Mouse (Mus musculus): Measurements from ENCODE around the gene Phf14. TPM values are rescaled to one million over a fixed set of nuclear protein-coding genes. Genes with fewer than 3 reads are reported as not detected.
A peak's percentile ranks its signal among the peaks of the same experiment; 100 is the strongest.

The Phf14 gene
- total and polyA plus RNA-seq, 2 experiments from 2014 or later: 88.6 to 106 TPM

DNA sequence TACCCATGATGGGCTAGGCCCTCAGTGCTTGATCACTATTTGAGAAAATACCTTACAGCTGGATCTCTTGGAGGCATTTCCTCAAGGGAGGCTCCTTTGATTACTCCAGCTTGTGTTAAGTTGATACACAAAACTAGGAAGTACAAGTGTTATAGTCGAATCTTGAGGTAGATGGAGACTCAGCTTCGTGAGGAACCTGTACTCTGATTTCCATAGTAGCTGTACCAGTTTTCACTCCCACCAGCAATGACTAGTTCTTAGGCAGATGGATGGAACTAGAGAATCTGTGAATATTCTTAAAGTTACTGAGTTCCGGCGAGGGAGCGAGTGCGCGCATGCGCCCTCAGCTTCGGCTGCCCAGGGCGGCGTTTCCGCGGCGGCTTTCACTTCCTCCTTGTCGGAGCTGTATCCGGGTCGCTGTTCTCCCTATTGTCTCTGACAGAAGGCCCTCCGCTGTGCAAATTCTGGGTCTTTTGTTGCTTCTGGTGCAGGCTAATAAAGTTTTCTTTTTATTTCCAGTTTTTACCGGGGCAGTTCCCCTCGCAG lies 18.0 kb downstream of the Phf14 start:
- DNase-seq (ENCODE audit: low spot score) (peak; percentile 95), ATAC-seq (ENCODE audit: low FRiP score) (peak; percentile 97)
- Histone ChIP-seq H3K4me3 (ENCODE audit: low read depth, low read length) (peak overlapping the region; percentile 58), H3K9me3 (ENCODE audit: low read length) (no peaks in the 10 kb centered on the region), H3K36me3 (ENCODE audit: insufficient read depth, low read length) (0 out of 2 replicates have a peak, but pooled peaks cover 4% of the 10 kb centered on the region), H3K27me3 (ENCODE audit: insufficient read depth, low read length) (no peaks in the 10 kb centered on the region), H3K9ac (replicated peaks; ENCODE audit: low read length, poor library complexity, severe bottlenecking) (peak overlapping the region; percentile 97), H3K4me2 (ENCODE audit: low read depth, low read length, poor library complexity, severe bottlenecking) (peak overlapping the region; percentile 64), H3K27ac (ENCODE audit: low read depth, low read length) (peak overlapping the region; percentile 99), H3K4me1 (ENCODE audit: insufficient read depth, low read length) (peaks cover 8% of the 10 kb centered on the region; the same call in 1 of the 2 replicates)
- WGBS: 2% methylated on average over 20 of the region's 20 CpGs
- TF ChIP-seq CTCF (IDR thresholded peaks at IDR 0.05): no peak; the same call in 1 of the 2 replicates

DNA sequence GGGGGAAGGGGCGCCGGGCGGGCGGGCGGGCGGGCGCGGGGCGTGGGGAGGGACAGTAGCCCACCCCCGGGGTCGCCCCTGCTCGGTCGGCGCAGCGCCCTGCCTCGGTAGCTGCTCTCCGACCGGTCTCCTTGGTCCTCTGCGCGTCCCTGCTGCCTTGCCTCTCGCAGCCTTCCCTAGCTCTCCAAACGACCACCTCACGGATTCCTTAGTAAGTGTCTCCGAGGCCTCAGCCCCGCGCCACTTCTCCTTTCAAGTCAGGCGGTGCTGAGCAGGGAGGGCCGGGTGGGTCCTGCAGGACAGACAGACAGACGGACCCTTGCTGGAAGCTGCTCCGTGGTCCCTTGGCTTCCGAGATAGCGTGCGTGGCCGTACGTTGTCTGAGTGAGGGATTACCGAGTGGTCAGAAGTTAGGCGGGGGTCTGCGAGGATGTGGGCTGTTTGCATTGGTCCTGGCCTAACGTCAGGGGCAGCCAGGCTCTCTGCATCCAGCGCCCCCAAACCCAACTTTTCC lies 18.5 kb downstream of the Phf14 start:
- ATAC-seq (ENCODE audit: low FRiP score): peak; percentile 88
- H3K4me1 ChIP-seq (ENCODE audit: insufficient read depth, low read length): peaks cover 8% of the 10 kb centered on the region; the same call in 1 of the 2 replicates
- 0 out of 2 replicates have a peak, but pooled peaks have one; percentile 6 for TF ChIP-seq CTCF (IDR thresholded peaks at IDR 0.05)
- H3K27ac ChIP-seq (ENCODE audit: low read depth, low read length): peak overlapping the region; percentile 99
- H3K9ac ChIP-seq (replicated peaks; ENCODE audit: low read length, poor library complexity, severe bottlenecking): peak overlapping the region; percentile 97
- no peaks in the 10 kb centered on the region for H3K27me3 ChIP-seq (ENCODE audit: insufficient read depth, low read length)
- H3K9me3 ChIP-seq (ENCODE audit: low read length): no peaks in the 10 kb centered on the region
- peak overlapping the region; percentile 58 for H3K4me3 ChIP-seq (ENCODE audit: low read depth, low read length)
- peak overlapping the region; percentile 64 for H3K4me2 ChIP-seq (ENCODE audit: low read depth, low read length, poor library complexity, severe bottlenecking)
- under 1% methylated on average over 34 of the region's 40 CpGs for WGBS
- peak; percentile 60 for DNase-seq (ENCODE audit: low spot score)
- H3K36me3 ChIP-seq (ENCODE audit: insufficient read depth, low read length): 0 out of 2 replicates have a peak, but pooled peaks cover 4% of the 10 kb centered on the region

DNA sequence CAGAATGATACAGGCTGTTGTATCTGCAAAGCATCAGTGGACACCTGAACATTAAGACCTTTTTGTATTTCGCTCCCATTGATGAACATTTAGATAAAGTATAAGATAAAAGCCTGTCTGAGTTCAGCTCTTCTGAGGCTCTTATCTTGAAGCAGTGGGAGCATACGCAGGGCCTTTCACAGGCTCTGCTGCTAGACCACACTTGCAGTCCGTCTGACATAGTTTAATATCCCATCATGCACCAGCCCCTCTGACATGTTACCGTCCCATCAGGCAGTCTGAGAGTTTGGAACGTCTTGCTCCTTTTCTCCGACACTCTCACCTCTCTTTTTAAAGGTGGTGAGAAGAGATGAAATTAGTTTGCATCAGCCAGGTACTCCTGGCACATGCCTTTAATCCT lies 19.9 kb downstream of the Phf14 start:
- Histone ChIP-seq H3K27ac (ENCODE audit: low read depth, low read length) (no peak overlapping the region), H3K4me1 (ENCODE audit: insufficient read depth, low read length) (peaks cover 8% of the 10 kb centered on the region; the same call in 1 of the 2 replicates), H3K4me3 (ENCODE audit: low read depth, low read length) (peak overlapping the region; percentile 58; the same call in 1 of the 2 replicates), H3K27me3 (ENCODE audit: insufficient read depth, low read length) (no peaks in the 10 kb centered on the region), H3K36me3 (ENCODE audit: insufficient read depth, low read length) (0 out of 2 replicates have a peak, but pooled peaks cover 4% of the 10 kb centered on the region), H3K9me3 (ENCODE audit: low read length) (no peaks in the 10 kb centered on the region), H3K4me2 (ENCODE audit: low read depth, low read length, poor library complexity, severe bottlenecking) (peak overlapping the region; percentile 64), H3K9ac (replicated peaks; ENCODE audit: low read length, poor library complexity, severe bottlenecking) (0 out of 2 replicates have a peak overlapping the region, but pooled peaks have one; percentile 97)
- no peak for TF ChIP-seq CTCF (IDR thresholded peaks at IDR 0.05)
- no peak for DNase-seq (ENCODE audit: low spot score)
- ATAC-seq (ENCODE audit: low FRiP score): no peak
- WGBS: 77% methylated on average over 6 of the region's 6 CpGs

DNA sequence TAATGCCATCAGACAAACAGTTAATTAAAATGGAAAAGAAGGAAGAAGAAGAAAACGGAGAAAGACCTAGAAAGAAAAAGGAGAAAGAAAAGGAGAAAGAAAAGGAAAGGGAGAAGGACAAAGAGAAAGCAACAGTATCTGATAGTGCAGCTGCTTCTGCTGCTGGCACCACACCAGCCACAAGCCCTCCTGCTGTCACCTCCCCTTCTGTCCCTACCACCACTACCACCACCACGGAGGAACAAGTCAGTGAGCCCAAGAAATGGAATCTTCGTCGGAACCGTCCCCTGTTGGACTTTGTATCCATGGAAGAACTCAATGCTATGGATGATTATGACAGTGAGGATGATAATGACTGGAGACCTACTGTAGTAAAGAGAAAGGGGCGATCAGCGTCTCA lies 25.8 kb downstream of the Phf14 start:
- no peaks in the 10 kb centered on the region for H3K4me1 ChIP-seq (ENCODE audit: insufficient read depth, low read length)
- no peak overlapping the region for H3K4me3 ChIP-seq (ENCODE audit: low read depth, low read length)
- no peak overlapping the region for H3K4me2 ChIP-seq (ENCODE audit: low read depth, low read length, poor library complexity, severe bottlenecking)
- DNase-seq (ENCODE audit: low spot score) (no peak), ATAC-seq (ENCODE audit: low FRiP score) (no peak)
- no peaks in the 10 kb centered on the region for H3K27me3 ChIP-seq (ENCODE audit: insufficient read depth, low read length)
- no peak for TF ChIP-seq CTCF (IDR thresholded peaks at IDR 0.05)
- no peaks in the 10 kb centered on the region for H3K9me3 ChIP-seq (ENCODE audit: low read length)
- WGBS: 97% methylated on average over 7 of the region's 7 CpGs
- no peak overlapping the region for H3K9ac ChIP-seq (replicated peaks; ENCODE audit: low read length, poor library complexity, severe bottlenecking)
- no peak overlapping the region for H3K27ac ChIP-seq (ENCODE audit: low read depth, low read length)
- no peaks in the 10 kb centered on the region for H3K36me3 ChIP-seq (ENCODE audit: insufficient read depth, low read length)

DNA sequence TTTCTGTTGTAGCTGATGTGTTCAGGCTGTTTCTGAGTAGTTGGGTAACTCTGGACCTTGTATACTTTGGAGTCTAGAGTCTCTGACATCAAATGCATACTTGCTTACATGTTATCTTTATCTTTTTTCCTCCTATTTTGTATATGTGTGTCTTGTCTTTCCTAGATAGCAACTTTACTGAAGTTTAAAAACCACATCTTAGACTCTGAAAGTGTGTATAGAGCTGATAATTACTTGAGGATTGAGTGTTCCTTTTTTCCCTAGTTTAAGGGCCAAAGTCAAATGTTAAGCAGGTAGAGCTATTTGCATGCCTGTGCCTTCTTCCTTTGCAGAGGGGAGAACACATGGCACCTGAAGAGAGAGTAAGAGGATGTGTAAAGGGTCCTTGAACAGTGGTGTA lies 33.3 kb downstream of the Phf14 start:
- H3K4me2 ChIP-seq (ENCODE audit: low read depth, low read length, poor library complexity, severe bottlenecking): no peak overlapping the region
- no peaks in the 10 kb centered on the region for H3K9me3 ChIP-seq (ENCODE audit: low read length)
- H3K27ac ChIP-seq (ENCODE audit: low read depth, low read length): no peak overlapping the region
- DNase-seq (ENCODE audit: low spot score) (no peak), ATAC-seq (ENCODE audit: low FRiP score) (no peak)
- TF ChIP-seq CTCF (IDR thresholded peaks at IDR 0.05): no peak
- H3K36me3 ChIP-seq (ENCODE audit: insufficient read depth, low read length): peaks cover 6% of the 10 kb centered on the region; the same call in 1 of the 2 replicates
- H3K9ac ChIP-seq (replicated peaks; ENCODE audit: low read length, poor library complexity, severe bottlenecking): no peak overlapping the region
- H3K4me1 ChIP-seq (ENCODE audit: insufficient read depth, low read length): no peaks in the 10 kb centered on the region
- H3K27me3 ChIP-seq (ENCODE audit: insufficient read depth, low read length): no peaks in the 10 kb centered on the region
- H3K4me3 ChIP-seq (ENCODE audit: low read depth, low read length): no peak overlapping the region

DNA sequence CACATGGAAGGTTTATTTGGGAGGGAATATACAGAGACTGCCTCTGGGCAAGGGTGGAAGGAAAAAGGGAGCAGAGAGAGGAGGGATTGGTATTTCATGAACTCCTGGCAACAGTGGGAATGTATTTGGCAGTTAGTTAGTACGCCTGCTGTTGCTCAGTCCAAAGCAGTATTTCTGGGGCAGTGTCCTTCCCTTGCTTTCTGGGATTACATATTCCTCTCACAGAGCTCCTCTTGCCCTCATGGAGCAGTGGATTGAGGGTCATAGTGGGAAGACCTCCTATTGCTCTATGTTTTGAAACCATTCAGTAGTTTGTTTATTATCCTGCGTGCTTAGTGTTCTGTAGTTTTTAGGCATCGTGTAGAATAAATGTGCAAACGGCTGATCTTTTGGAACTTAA lies 34.5 kb downstream of the Phf14 start:
- Histone ChIP-seq H3K4me2 (ENCODE audit: low read depth, low read length, poor library complexity, severe bottlenecking) (no peak overlapping the region), H3K9ac (replicated peaks; ENCODE audit: low read length, poor library complexity, severe bottlenecking) (no peak overlapping the region), H3K27me3 (ENCODE audit: insufficient read depth, low read length) (no peaks in the 10 kb centered on the region), H3K36me3 (ENCODE audit: insufficient read depth, low read length) (peaks cover 6% of the 10 kb centered on the region; the same call in 1 of the 2 replicates), H3K4me1 (ENCODE audit: insufficient read depth, low read length) (no peaks in the 10 kb centered on the region), H3K27ac (ENCODE audit: low read depth, low read length) (no peak overlapping the region), H3K9me3 (ENCODE audit: low read length) (no peaks in the 10 kb centered on the region), H3K4me3 (ENCODE audit: low read depth, low read length) (no peak overlapping the region)
- no peak for TF ChIP-seq CTCF (IDR thresholded peaks at IDR 0.05)
- 92% methylated on average over 4 of the region's 4 CpGs for WGBS
- ATAC-seq (ENCODE audit: low FRiP score): no peak
- no peak for DNase-seq (ENCODE audit: low spot score)
